Mouse (Mus musculus) liver, adult 2 months (tissue): Measurements from ENCODE around the gene Tedc2. TPM values are rescaled to one million over a fixed set of nuclear protein-coding genes. Genes with fewer than 3 reads are reported as not detected.

Experiments
- DNase-seq: peaks from one replicate; pipeline ENCODE4 v3.0.0-alpha.2; 2011; ENCODE audit warnings: low read depth, low spot score; ENCODE audit errors: extremely low read depth
- H3K27ac ChIP-seq: fragments of 200-500 bp; replicated peaks from 2 replicates; pipeline ENCODE4 v1.5.1; 2012; ENCODE audit warnings: low read depth, mild to moderate bottlenecking, control low read depth, inconsistent platforms, low read length; ENCODE audit not compliant: insufficient read depth
- H3K27me3 ChIP-seq: fragments of 200-500 bp; 2 replicates; pipeline ENCODE4 v1.6.1; 2012; ENCODE audit warnings: mild to moderate bottlenecking, moderate library complexity, low read length, inconsistent platforms; ENCODE audit not compliant: control insufficient read depth, insufficient read depth
- H3K36me3 ChIP-seq: fragments of 200-500 bp; 2 replicates; pipeline ENCODE4 v1.6.1; 2012; ENCODE audit warnings: low read length, inconsistent platforms; ENCODE audit not compliant: control insufficient read depth, insufficient read depth
- H3K4me1 ChIP-seq: fragments of 200-500 bp; 2 replicates; pipeline ENCODE4 v1.6.1; 2011; ENCODE audit warnings: low read length; ENCODE audit not compliant: control insufficient read depth, insufficient read depth
- H3K4me3 ChIP-seq: fragments of 200-500 bp; 2 replicates; pipeline ENCODE4 v1.5.1; 2011; ENCODE audit warnings: low read depth, mild to moderate bottlenecking, control low read depth, low read length, moderate library complexity; ENCODE audit not compliant: insufficient read depth
- H3K79me2 ChIP-seq: fragments of 200-500 bp; 2 replicates; pipeline ENCODE4 v1.6.1; 2012; ENCODE audit warnings: inconsistent platforms, mild to moderate bottlenecking, low read length, moderate library complexity; ENCODE audit not compliant: control insufficient read depth, insufficient read depth
- H3K9ac ChIP-seq: fragments of 200-500 bp; 2 replicates; pipeline ENCODE4 v1.6.1; 2012; ENCODE audit warnings: low read depth, mild to moderate bottlenecking, control low read depth, inconsistent platforms, low read length
- CTCF ChIP-seq: fragments of 200-500 bp; IDR thresholded peaks from 2 replicates; pipeline ENCODE4 v1.5.1; 2011; ENCODE audit warnings: low read depth, low read length, control low read depth
- POLR2A ChIP-seq: fragments of 200-500 bp; IDR thresholded peaks from 2 replicates; pipeline ENCODE4 v1.6.1; 2011; ENCODE audit warnings: low read length, control low read depth; ENCODE audit not compliant: insufficient read depth; ENCODE audit errors: extremely low read depth
- whole genome bisulfite sequencing: fragments of 180-500 bp; shearing (Covaris S2); methylation state at CpG from one replicate; pipeline ENCODE4 v1.1.7; 2018; 5-methylcytosine and 5-hydroxymethylcytosine counted together
- polyA plus RNA-seq: library from polyadenylated mRNA; depleted of rRNA; stranded (reverse); fragments of >200 nt; gene quantifications from 2 replicates; pipeline ENCODE4 v1.2.3, GENCODE M21; 2012
- total RNA-seq: library from RNA; depleted of rRNA; stranded (reverse); fragments of >200 nt; gene quantifications from 2 replicates; pipeline ENCODE4 v1.2.3, GENCODE M21; 2014

Tedc2 gene
- total and polyA plus RNA-seq, 2 experiments = 53.2 to 61.4 TPM

GRCm38 (mm10) chr17:24211631-24212440 is 8.8 kb downstream of the Tedc2 start:
- 5% methylated on average over 37 of the region's 37 CpGs for WGBS

DNA sequence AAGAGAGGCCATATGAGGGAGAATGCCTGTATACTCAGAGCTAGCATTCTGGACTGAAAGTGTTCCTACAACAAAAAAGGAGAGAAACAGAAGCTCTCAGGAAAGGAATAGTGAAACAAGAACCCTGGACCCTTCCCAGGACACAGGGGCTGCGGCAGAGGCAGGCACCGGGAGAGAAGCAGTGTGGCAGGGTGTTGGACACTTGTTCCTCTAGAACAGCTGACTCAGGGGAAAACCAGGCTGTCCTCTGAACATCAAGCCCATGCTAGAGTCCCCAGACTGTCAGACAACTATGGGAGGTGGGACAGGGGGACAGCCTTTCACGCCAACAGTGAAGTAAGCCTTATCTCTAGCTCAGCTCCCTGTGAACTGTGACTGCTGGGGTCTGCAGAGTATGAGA is 10.1 kb downstream of the Tedc2 start:
- no peaks in the 10 kb centered on the region for H3K27me3 ChIP-seq
- peaks cover 3% of the 10 kb centered on the region; the same call in 1 of the 2 replicates for H3K79me2 ChIP-seq
- no peak for DNase-seq
- H3K4me1 ChIP-seq = peaks cover 46% of the 10 kb centered on the region
- H3K27ac ChIP-seq = peak overlapping the region; percentile 57
- H3K9ac ChIP-seq = no peak overlapping the region
- H3K36me3 ChIP-seq = peaks cover 5% of the 10 kb centered on the region
- WGBS = 69% methylated on average over 3 of the region's 3 CpGs
- H3K4me3 ChIP-seq = no peak overlapping the region
- no peak for TF ChIP-seq CTCF

More at GRCm38 (mm10) chr17:24211631-24212440, 8.8 kb downstream of the Tedc2 start:
- Histone ChIP-seq H3K36me3 (peaks cover 16% of the 10 kb centered on the region), H3K79me2 (no peaks in the 10 kb centered on the region), H3K27me3 (no peaks in the 10 kb centered on the region), H3K4me3 (peak overlapping the region; percentile 44; the same call in 1 of the 2 replicates), H3K27ac (peak overlapping the region; percentile 90), H3K9ac (peak overlapping the region; percentile 63), H3K4me1 (peaks cover 46% of the 10 kb centered on the region)
- DNase-seq = peak; percentile 90
- TF ChIP-seq CTCF (no peak), POLR2A (peak; percentile 49; the same call in 1 of the 2 replicates)

- no peak for DNase-seq
- Histone ChIP-seq H3K4me3 (no peak overlapping the region), H3K36me3 (no peaks in the 10 kb centered on the region; the same call in 1 of the 2 replicates), H3K27me3 (no peaks in the 10 kb centered on the region), H3K9ac (no peak overlapping the region), H3K4me1 (peaks cover 46% of the 10 kb centered on the region), H3K79me2 (peaks cover 7% of the 10 kb centered on the region; the same call in 1 of the 2 replicates), H3K27ac (peak overlapping the region; percentile 57)
- WGBS = 91% methylated on average over 3 of the region's 3 CpGs
- TF ChIP-seq CTCF (no peak), POLR2A (no peak)
Measured at GRCm38 (mm10) chr17:24209916-24210240, 10.8 kb downstream of the Tedc2 start.

GRCm38 (mm10) chr17:24209043-24209915 is 11.4 kb downstream of the Tedc2 start, which contains the start of gene Ntn3:
Gene Ntn3, minus strand, starts transcription at chr17:24209531.
- H3K79me2 ChIP-seq = peaks cover 11% of the 10 kb centered on the region; the same call in 1 of the 2 replicates
- no peaks in the 10 kb centered on the region for H3K36me3 ChIP-seq
- 10% methylated on average over 39 of the region's 43 CpGs for WGBS
- peaks cover 49% of the 10 kb centered on the region for H3K4me1 ChIP-seq
- peak within 1 kb of the TSS; percentile 83 for H3K9ac ChIP-seq
- no peaks in the 10 kb centered on the region for H3K27me3 ChIP-seq
- TF ChIP-seq CTCF (no peak), POLR2A (no peak)
- H3K4me3 ChIP-seq = peak within 1 kb of the TSS; percentile 70
- DNase-seq = no peak
- peak within 1 kb of the TSS; percentile 90 for H3K27ac ChIP-seq

- Histone ChIP-seq H3K4me3 (peak overlapping the region; percentile 70), H3K4me1 (peaks cover 48% of the 10 kb centered on the region), H3K27me3 (no peaks in the 10 kb centered on the region), H3K36me3 (no peaks in the 10 kb centered on the region), H3K27ac (peak overlapping the region; percentile 90), H3K79me2 (peaks cover 11% of the 10 kb centered on the region; the same call in 1 of the 2 replicates), H3K9ac (peak overlapping the region; percentile 83)
- TF ChIP-seq POLR2A (peak; percentile 25; the same call in 1 of the 2 replicates), CTCF (no peak)
- WGBS = 7% methylated on average over 29 of the region's 29 CpGs
- DNase-seq = peak; percentile 84
Measured at GRCm38 (mm10) chr17:24208641-24209042, 12.0 kb downstream of the Tedc2 start.
